Mouse (Mus musculus) cerebellum, adult 2 months (tissue): ENCODE measurements at regions not wholly inside any gene's neighbourhood (a gene's known extent, or its start where the extent isn't known, plus 50 kb on each side); places are given as distances from the start of the nearest gene placed in this dataset.

ENCODE experiments used
- CTCF ChIP-seq: fragments of 200-500 bp; IDR thresholded peaks from 2 replicates; pipeline ENCODE4 v1.5.1; 2011; ENCODE audit warnings: low read depth, mild to moderate bottlenecking, control low read depth, low read length, moderate library complexity, borderline replicate concordance; ENCODE audit not compliant: insufficient read depth
- POLR2A ChIP-seq: fragments of 200-500 bp; IDR thresholded peaks from 2 replicates; pipeline ENCODE4 v1.6.1; 2011; ENCODE audit warnings: low read length, control low read depth, borderline replicate concordance; ENCODE audit not compliant: insufficient read depth

- TF ChIP-seq CTCF, result no peak
- TF ChIP-seq POLR2A, result no peak
These were observed 72.2 kb upstream of the Boc start for GRCm38 (mm10) chr16:44630861-44631260.
